Mouse (Mus musculus): Measurements from ENCODE around the gene Wfdc21.
A peak's percentile ranks its signal among the peaks of the same experiment; 100 is the strongest.

Wfdc21 gene

DNA sequence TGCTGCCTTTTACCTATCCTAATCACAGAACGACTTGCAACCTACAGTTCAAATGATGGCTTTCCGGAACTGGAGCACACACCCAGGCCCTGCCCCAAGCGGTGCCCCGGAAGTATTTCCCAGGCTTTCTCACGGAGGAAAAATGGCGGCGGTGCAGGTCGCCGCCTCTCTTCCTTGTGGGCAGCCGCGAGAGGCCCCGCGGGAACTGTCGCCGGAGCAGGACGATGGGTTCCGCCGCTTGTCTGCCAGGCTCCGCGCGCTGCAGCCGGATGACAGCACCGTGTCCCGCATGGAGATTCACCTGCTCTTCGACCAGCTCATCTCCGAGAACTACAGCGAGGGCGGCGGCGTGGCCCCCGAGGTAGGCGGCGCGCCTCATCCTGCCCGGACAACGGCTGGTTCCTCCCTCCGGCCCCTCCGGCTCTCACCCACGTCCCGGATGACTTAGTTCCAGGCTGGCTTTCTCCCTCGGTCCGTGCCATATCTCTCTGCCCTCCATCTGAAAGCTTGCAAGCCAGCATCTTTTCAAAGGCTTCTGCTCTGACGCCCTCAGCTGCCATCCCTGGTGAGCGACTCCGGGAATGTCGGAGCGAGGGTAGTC lies 6.9 kb downstream of the Wfdc21 start, which contains the start of gene Heatr6:
Gene Heatr6, plus strand, starts transcription at position 116 of the 601 bp plus-strand sequence.
- DNase-seq (ENCODE audit: low spot score): peak; percentile 79

DNA sequence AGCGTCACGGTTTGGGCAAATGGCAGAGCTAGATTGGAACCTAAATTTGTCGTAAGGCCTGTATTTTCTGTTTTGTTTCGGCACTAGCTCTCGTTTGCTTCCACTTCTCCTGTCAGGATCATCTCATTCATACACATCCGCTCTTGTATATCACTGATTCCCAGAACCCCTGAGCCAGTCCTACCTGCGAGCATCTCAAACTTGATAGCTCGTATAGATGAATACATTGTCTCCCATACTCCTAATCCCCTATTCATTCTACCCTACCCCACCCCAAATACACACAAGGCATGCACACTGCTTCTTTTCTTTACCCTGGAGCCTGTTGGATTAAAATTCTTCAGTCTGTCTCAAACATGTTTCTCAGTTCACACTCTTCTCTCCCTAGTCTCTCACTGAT lies 7.5 kb downstream of the Wfdc21 start:
- DNase-seq (ENCODE audit: low spot score): no peak

DNA sequence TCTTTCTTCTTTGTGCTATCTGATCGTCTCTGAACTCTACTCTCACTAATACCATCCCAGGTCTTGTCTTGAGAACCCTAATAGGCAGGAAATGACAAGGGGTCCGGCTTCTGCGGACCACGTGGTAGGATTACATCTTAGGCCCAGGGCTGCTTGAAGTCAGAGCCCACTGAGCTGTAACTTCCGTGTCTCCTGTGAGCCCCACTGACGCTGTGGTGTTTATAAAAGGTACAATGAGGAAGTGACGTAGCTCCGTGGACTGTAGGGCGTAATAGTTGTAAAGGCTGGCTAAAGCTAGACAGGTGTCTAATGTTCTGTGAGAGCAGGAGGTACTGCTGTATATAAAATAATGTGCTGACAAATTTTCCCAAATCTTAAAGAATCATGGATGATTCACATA lies 20.6 kb downstream of the Wfdc21 start:
- DNase-seq (ENCODE audit: low spot score): no peak

DNA sequence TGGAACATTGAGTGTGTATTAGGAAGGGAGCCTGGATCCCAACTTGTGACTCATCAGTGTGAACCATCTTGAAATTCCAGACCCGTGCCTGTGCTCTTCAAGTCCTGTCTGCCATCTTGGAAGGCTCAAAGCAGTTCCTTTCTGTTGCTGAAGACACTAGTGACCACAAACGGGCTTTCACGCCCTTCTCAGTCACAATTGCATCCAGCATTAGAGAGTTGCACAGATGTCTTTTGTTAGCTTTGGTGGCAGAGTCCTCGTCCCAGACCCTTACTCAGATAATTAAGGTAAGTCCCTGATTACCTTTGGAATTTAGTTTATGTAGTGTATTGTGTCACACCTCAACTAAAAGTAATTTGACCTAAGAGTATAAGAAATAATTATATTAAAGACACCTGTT lies 22.2 kb downstream of the Wfdc21 start:
- no peak for DNase-seq (ENCODE audit: low spot score)

DNA sequence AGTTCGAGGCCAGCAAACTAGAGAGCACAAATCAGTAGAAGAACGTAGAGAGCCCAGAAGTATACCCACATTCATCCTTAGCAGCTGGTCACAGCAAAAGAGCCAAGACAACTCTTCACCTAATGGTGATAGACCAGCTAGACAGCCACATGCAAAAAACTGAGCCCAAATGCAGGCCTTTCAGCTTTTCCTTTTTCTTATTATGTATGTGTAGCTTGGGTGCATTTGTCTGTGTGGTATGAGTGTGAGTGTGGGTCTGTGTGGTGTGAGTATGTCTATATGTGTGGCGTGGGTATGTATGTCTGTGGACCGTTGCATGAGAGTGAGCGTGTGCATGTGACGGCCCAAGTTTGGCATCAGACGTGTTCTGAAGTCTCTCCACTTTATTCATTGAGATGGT lies 24.3 kb downstream of the Wfdc21 start:
- no peak for DNase-seq (ENCODE audit: low spot score)

DNA sequence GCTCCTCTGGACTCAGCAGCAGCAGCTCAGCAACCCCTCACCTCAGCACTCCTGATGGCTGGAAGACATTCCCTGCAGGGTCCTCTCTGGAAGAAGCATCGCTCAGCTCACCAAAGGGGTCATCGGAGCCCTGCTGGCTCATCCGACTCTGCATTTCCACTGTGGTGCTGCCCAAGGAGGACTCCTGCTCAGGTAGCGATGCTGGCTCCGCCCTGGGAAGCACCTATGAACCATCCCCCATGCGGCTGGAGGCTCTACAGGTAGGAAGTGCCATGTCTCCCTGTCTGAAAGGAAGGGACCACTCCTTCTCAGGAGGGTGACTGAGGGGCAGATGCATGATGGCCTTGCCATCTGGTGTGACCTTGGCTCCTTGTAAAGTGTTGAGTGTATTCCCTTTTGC lies 25.6 kb downstream of the Wfdc21 start:
- DNase-seq (ENCODE audit: low spot score): no peak

DNA sequence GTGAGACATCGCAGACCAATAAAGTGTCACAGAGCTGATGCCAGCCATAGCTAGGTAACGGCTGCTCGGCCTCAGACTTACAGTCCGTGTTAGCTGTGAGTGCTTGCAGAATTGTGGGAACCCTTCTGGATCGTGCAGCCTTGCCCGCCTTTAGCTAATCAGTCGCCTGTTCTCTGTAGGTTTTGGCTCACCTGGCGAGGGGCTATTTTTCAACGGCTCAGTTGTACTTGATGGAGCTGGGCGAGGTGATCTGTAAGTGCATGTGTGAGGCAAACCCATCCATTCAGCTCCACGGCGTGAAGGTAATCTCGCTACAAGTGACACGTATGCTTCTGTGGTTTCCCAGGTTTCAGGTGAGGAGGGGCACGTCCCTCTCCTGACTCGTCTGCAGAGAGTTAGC lies 27.0 kb downstream of the Wfdc21 start:
- DNase-seq (ENCODE audit: low spot score): no peak

DNA sequence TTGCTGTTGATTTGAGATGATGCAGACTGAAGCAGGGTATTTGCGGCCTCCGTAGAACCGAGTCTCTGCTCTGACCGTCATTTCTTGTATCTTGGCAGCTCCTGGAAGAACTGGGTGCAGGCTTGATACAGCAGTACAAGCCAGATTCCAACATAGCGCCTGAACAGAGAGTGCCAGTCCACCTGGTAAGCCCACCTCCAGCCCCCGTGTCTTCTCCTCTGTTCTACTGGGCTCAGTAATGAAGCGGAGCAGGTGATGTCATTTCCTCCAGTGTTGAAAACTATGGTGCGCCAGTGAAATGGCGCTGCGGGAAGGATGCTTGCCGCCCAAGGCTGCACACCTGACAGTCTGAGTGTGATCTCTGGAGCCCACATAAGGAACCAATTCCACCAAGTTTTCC lies 27.6 kb downstream of the Wfdc21 start:
- DNase-seq (ENCODE audit: low spot score): no peak

DNA sequence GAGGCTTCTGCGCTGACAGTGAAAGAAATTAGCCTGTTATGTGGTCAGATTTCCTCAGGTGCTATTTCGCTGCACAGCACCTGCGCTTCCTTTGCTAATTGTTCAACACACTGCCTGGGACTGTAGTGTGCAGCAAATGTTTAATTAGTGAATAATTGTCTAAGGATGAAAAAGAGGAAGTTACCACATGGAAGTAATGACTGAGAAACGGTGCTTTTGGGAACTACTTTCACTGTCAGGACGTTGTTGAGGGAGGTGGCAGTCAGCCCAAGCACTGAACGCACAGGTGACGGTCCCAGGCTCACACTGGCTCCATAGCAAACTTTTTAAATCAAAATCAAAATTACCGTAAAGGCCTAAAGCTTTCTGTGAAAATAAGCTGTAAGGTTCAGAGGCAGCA lies 30.1 kb downstream of the Wfdc21 start:
- no peak for DNase-seq (ENCODE audit: low spot score)

DNA sequence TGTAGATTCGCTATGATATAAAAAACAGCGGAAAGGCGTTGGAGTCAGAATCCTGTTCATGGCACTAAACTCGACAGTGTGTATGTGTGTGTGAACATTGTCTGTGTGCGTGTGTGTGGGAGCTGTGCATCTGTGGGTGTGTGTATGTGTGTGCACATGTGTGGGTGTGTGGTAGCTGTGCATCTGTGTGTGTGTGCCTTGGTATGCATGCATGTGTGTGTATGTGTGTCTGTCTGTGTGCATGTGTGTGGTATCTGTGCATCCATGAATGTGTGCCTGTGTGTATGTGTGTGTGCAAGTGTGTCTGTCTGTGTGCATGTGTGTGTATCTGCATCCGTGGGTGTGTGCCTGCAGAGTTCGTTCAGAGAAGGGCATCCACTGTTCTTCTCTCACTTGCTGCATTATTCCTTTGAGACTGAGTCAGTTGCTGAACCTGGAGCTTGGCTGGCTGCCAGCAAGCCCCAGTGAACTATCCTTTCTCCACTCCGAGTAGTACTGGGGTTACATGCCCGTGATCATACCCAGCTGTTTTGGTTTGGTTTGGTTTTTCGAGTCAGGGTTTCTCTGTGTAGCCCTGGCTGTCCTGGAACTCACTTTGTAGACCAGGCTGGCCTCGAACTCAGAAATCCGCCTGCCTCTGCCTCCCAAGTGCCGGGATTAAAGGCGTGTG lies 37.3 kb downstream of the Wfdc21 start:
- DNase-seq (ENCODE audit: low spot score): no peak

DNA sequence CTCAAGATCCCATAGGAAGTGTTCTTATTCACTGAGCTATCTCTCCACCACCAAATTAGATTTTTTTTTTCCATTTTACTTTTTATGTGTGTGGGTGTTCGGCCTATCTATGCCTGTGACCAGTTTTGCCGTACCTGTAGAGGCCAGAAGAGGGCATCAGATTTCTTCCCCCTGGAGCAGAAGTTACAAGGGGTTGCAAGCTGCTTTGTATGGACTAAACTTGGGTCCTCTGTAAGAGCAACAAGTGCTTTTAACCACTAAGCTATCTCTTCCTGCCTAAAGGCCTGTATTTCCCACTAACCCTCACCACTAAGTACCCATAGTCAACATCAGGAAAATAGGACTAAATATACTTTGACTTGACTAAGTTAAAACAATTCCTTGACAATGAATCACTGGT lies 37.9 kb downstream of the Wfdc21 start:
- no peak for DNase-seq (ENCODE audit: low spot score)

DNA sequence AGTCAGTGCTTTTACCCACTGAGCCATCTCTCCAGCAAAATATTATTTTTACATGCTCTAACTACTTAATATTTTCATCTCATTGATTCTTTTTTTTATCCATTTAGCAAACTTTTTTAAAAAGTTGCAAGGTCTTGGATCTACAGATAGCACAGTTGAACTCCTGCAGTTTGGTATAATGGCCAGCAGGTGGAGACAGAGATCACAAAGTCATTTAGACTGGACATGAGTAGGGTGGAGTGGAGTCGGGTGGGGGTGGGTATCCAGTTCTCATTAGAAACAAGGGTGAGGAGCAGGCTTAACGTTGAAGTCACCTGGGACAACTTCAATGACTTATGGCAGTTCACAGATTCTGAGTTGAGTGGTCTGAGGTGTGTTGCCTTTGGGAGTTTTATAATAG lies 38.6 kb downstream of the Wfdc21 start:
- DNase-seq (ENCODE audit: low spot score): peak; percentile 61

DNA sequence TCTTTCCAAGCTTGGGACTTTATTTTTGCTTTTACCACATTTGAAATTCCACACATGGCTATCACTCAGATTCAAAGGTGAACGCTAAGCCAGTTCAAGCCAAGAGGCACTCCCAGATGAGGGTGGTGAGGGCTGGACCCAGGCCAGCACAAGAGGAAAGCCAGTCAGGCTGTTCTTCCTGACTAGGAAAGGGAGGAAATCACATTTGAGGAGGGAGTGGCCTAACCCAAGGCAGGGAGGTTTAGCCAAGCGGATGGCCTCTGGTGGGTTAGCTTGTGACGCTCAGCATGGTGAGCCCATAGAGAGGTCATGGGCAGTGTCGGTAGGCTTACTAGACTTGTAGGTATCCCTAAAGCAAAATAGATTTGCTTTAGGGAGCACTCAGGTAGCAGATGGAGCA lies 40.1 kb downstream of the Wfdc21 start:
- DNase-seq (ENCODE audit: low spot score): no peak

DNA sequence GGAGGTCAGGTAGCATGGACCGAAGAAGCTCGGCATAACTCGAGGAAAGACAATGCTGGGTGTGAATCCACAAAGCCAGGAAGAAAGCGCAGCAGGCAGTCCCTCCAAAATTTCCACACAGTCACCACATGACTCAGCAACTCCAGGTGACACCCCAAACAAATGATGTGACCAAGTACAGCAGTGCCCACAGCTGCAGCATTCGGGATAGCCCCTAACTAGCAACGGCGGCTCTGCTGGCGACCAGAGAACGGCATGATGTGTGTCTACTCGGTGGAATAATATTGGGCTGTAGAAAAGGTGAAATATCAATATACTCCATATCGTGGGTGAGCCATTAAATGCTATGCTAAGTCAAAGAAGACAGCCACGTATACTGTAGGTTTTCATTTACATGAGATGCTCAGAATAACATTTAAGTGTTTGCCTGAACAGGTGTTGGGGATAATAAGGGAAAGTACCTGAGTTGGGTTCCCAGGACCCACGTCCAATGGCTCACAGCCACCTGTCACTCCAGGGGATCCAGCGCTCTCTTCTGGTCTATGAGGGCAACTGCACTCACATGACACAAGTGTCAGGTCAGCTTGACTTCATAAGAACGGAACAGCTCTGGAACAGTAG lies 40.8 kb downstream of the Wfdc21 start:
- no peak for DNase-seq (ENCODE audit: low spot score)

DNA sequence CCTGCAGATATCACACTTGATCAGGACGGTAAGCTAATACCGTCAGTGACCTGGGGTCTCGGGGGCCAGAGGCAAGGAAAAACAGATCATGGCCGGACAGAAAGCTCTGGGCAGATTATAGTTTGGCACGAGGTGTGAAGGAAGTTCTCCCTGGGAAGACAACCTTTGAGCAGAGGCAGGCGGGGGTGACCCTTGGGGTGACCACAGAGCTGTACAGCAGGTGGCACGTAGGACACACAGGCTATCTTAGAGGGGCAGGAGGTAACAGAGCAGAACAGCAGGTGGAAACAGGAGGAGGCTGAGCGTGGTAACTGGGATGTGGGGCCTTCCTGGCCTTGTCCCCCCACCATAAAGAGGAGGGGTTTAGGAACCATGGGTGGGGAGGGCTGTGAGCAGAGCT lies 41.6 kb downstream of the Wfdc21 start:
- no peak for DNase-seq (ENCODE audit: low spot score)

DNA sequence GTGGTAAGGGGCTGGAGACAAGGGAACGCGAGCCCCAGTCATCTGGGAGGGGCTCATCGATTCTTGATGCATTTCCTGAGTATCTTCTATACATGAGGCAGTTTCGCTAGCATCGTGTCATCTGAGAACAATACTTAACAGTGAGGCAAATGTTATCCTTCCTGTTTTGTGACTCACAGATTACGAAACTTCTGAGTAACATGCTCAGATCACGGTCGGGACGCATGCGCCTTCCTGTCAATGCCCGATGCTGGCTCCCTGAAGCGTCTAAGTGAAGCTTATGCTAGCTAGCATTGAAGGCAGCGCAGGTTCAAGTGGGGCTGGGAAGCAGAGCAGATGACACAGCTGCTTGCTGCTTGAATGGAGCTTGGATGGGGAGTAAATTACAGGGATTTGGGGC lies 42.5 kb downstream of the Wfdc21 start:
- DNase-seq (ENCODE audit: low spot score): no peak

DNA sequence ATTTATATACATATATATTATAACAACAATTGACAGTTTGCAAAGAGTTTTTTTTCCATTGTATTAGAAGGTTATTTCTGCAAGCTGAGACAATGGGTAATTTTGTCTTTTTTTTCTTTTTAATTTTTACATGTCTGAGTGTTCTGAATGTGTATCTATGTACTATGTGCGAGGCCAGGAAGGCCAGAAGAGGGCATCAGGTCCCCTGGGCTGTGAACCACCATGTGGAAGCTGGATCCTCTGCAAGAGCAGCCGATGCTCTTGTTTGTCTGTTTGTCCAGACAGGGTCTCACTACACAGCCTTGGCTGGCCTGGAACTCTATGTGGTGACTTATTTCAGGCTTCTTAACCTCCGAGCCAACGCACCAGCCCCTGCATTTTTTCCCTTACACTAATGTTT lies 44.4 kb downstream of the Wfdc21 start:
- no peak for DNase-seq (ENCODE audit: low spot score)

DNA sequence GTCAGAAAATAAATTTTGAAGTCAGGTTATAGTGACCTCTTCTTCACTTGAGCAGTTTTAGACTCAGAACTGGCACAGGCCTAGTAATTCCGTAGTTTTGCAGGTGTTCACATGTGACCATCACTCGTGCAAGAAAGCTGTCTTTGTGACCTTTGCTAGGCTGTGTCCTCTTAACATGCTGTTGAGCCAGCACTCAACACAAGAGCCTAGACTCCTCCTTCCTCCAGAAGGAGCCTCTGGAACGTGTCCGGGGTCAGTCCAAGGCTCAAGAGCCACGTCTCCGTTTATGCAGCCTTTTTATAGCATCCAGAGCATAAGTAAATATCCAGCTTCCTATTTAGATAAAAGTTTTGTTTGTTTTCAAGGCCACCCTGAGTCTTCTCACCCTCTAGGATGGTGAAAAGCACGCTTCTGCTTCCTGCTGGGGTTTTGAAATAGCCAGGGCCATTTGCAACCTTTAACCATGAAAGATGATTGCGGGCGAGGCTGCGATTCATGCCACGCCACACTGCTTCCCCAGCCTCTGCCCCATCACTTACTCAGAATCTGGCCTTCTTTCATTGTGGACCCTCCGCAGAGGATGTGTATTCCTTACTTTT lies 45.7 kb downstream of the Wfdc21 start:
- no peak for DNase-seq (ENCODE audit: low spot score)

DNA sequence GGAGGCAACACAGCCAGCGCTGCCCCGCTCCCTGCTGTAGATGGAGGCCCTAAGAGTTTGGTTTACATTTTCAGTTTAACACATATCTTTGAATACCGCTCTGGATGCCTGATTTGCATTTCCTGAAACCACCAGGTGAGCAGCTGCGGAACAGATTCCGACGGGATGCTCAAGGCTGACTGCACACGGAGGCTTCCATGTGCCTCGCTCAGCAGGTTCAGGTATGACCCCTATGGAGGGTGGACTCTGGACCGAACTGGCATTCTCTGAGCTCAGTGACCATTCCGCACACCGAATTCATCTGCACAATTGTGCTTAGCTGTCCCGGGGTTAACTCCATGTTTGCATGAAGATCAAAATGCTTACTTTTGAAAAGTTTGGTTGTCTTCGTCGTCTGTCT lies 46.5 kb downstream of the Wfdc21 start:
- no peak for DNase-seq (ENCODE audit: low spot score)

DNA sequence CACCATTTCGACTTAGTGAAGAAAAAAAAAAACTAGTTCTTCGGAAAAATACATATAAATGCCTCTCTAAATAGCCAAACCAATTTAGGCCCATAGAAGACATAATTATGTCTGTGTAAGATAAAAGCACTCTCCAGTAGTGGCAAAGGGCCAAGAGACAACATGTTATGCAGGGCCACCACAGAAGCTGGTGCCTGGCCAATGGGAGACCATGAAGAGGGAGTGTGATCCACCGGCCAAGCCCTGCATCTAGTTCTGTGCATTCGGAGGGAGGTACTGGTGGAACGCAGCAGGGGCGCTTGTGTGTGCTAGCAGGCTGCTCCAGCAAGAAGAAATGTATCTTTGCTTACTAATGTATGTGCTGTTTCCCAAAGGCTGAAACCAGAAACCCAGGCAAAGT lies 49.4 kb downstream of the Wfdc21 start:
- DNase-seq (ENCODE audit: low spot score): no peak

DNA sequence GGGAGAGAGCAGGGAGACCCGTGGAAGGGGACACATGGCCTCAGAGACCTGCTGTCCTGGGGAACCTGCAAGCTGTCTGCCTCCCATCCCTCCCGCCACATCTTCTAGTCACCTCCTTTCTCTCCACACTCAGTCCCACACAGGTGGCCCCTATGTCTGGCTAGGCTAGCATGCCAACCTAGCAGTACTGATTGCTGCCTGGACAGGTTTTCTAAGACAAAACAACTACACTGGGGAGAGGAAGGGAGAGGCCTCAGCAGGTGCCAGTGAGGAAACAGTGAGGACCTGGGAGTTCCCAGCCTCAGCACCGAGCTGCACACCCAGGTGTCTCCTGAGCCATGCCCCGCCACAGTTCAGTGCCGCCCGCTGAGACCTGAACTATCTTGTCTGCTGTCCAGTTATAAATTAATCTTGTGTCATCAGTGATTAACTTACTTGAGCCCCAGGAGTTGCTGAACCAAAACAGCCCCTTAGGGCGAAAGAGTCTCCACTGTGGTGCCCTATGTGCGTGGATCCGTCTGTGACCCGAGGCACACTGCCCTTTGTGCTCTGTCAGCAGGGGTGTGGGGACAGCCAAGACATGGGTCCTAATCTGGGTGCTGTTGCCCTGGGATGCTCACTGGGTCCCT lies 50.4 kb downstream of the Wfdc21 start:
- DNase-seq (ENCODE audit: low spot score): no peak

DNA sequence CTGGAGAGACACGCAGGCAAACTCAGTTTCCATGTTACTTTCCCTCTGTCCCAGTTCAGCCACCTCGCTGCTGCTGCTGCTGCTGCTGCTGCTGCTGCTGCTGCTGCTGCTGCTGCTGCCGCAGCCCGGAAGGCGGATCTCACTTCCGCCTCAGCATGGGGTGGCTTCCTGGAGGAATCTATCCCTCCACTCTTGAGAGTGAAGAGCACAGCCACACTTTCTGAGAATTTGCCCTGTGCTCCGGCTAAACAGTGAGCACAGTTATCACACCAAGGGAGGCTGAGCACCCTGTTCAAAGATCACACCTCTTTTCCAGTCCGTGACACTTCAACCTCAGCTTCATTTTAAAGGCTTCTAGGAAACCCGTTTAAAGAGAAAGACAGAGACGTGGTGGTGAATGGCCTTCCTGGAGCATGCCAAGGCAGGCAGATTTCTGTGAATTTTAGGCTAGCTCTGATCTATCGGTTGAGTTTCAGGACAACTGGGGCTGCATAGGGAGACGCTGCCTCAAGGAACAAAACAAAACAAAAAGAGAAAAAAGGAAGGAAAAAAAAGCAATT lies 53.2 kb downstream of the Wfdc21 start:
- DNase-seq (ENCODE audit: low spot score): no peak

DNA sequence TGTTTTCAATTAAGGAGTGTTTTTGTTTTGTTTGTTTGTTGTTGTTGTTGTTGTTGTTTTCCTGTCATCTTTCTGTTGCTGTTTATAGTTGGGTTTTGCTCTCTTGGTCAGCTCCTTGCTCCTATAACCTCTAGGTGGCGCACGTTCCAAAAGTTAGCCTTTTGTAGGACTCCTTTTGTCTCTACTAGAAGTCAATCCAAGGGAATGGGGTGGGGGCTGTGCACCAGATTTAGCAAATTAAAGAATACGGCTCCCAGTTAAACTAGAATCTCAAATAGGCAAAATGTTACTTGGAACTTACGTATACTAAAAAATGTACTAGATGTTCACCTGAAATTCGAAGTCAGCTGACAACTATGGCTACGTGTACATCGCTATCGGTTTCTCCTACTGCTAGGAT lies 55.4 kb downstream of the Wfdc21 start:
- DNase-seq (ENCODE audit: low spot score): no peak

All from layer of hippocampus, adult 9-10 months (tissue).